Mouse (Mus musculus): Measurements from ENCODE around the gene Hdac10. TPM values are rescaled to one million over a fixed set of nuclear protein-coding genes. Genes with fewer than 3 reads are reported as not detected.

Gene Hdac10
- 1 to 10 TPM; 5.4 to 8.2 (median 7.2) TPM for total RNA-seq (2022)

- peak; percentile 82 to 85 for DNase-seq (ENCODE audit: low spot score in 2 of 2)
These were observed at the start of gene Hdac10 for GRCm38 (mm10) chr15:89128382-89129350. TSS of gene Hdac10 (minus strand) at chr15:89128700.

- no peak for DNase-seq (ENCODE audit: low spot score in 2 of 2)
These were observed 49.2 kb upstream of the Hdac10 start for GRCm38 (mm10) chr15:89177576-89178259.

GRCm38 (mm10) chr15:89177121-89177520 lies 48.6 kb upstream of the Hdac10 start:
- peak in 1 of 2 experiments; percentile 51 for DNase-seq (ENCODE audit: low spot score in 2 of 2)

- no peak for DNase-seq (ENCODE audit: low spot score in 2 of 2)
These were observed 47.1 kb upstream of the Hdac10 start for GRCm38 (mm10) chr15:89175411-89176155.

- DNase-seq (ENCODE audit: low spot score in 2 of 2), result no peak
These were observed 46.4 kb upstream of the Hdac10 start for GRCm38 (mm10) chr15:89174889-89175339.

- DNase-seq (ENCODE audit: low spot score in 2 of 2), result no peak
These were observed 45.4 kb upstream of the Hdac10 start for GRCm38 (mm10) chr15:89173906-89174214.

- DNase-seq (ENCODE audit: low spot score in 2 of 2), result no peak
These were observed 44.8 kb upstream of the Hdac10 start for GRCm38 (mm10) chr15:89173024-89173905.

- no peak for DNase-seq (ENCODE audit: low spot score in 2 of 2)
These were observed 43.9 kb upstream of the Hdac10 start for GRCm38 (mm10) chr15:89172276-89172935.

- DNase-seq (ENCODE audit: low spot score in 2 of 2), result no peak
These were observed 43.1 kb upstream of the Hdac10 start for GRCm38 (mm10) chr15:89171526-89172051.

GRCm38 (mm10) chr15:89170102-89170501 lies 41.6 kb upstream of the Hdac10 start:
- DNase-seq (ENCODE audit: low spot score in 2 of 2), result no peak

- DNase-seq (ENCODE audit: low spot score in 2 of 2), result peak; percentile 68 to 76
These were observed 40.9 kb upstream of the Hdac10 start for GRCm38 (mm10) chr15:89169431-89169830.

- DNase-seq (ENCODE audit: low spot score in 2 of 2), result no peak
These were observed 40.4 kb upstream of the Hdac10 start for GRCm38 (mm10) chr15:89168922-89169321.

- no peak for DNase-seq (ENCODE audit: low spot score in 2 of 2)
These were observed 37.0 kb upstream of the Hdac10 start for GRCm38 (mm10) chr15:89165478-89165877.

- no peak for DNase-seq (ENCODE audit: low spot score in 2 of 2)
These were observed 32.9 kb upstream of the Hdac10 start for GRCm38 (mm10) chr15:89161397-89161796.

GRCm38 (mm10) chr15:89158516-89158915 lies 30.0 kb upstream of the Hdac10 start:
- no peak for DNase-seq (ENCODE audit: low spot score in 2 of 2)

- peak in 1 of 2 experiments; percentile 68 for DNase-seq (ENCODE audit: low spot score in 2 of 2)
These were observed 29.5 kb upstream of the Hdac10 start for GRCm38 (mm10) chr15:89157954-89158353.

GRCm38 (mm10) chr15:89152312-89152711 lies 23.8 kb upstream of the Hdac10 start:
- DNase-seq (ENCODE audit: low spot score in 2 of 2), result no peak

GRCm38 (mm10) chr15:89150041-89150390 lies 21.5 kb upstream of the Hdac10 start:
- DNase-seq (ENCODE audit: low spot score in 2 of 2), result no peak

GRCm38 (mm10) chr15:89149271-89150040 lies 21.0 kb upstream of the Hdac10 start, which contains the start of gene Mapk11:
TSS of gene Mapk11 (minus strand) at chr15:89149628.
- no peak for DNase-seq (ENCODE audit: low spot score in 2 of 2)

All from gastrocnemius, adult 8-10 months (tissue).